Mouse (Mus musculus) C2C12 (cell line): ENCODE results near the gene Shisa9. TPM values are rescaled to one million over a fixed set of nuclear protein-coding genes. Genes with fewer than 3 reads are reported as not detected.

ENCODE experiments used
- H3K27me3 ChIP-seq: one replicate; pipeline ENCODE4 v1.6.1; 2011; ENCODE audit not compliant: control insufficient read depth, insufficient read depth, insufficient read length
- H3K36me3 ChIP-seq: one replicate; pipeline ENCODE4 v1.6.1; 2011; ENCODE audit not compliant: control insufficient read depth, insufficient read depth
- H3K4me3 ChIP-seq: one replicate; pipeline ENCODE4 v1.5.1; 2011; ENCODE audit warnings: mild to moderate bottlenecking, control low read depth; ENCODE audit not compliant: poor library complexity, insufficient read depth, severe bottlenecking
- H3K79me2 ChIP-seq: one replicate; pipeline ENCODE4 v1.6.1; 2011; ENCODE audit not compliant: control insufficient read depth, insufficient read depth
- H3K79me3 ChIP-seq: one replicate; pipeline ENCODE4 v1.6.1; 2011; ENCODE audit warnings: low read depth, control low read depth
- H3ac ChIP-seq: one replicate; pipeline ENCODE3; 2011; ENCODE audit warnings: low read depth; ENCODE audit not compliant: control insufficient read depth, insufficient read length
- CEBPB ChIP-seq: IDR thresholded peaks from one replicate; pipeline ENCODE4 v1.6.1; 2011; ENCODE audit warnings: low read depth, mild to moderate bottlenecking, control low read depth, moderate library complexity
- CTCF ChIP-seq: IDR thresholded peaks from one replicate; pipeline ENCODE4 v1.5.1; 2011; ENCODE audit not compliant: control insufficient read depth, insufficient read depth, insufficient read length
- FOSL1 ChIP-seq: IDR thresholded peaks from one replicate; pipeline ENCODE4 v1.8.0; 2011; ENCODE audit warnings: mild to moderate bottlenecking, low read length; ENCODE audit not compliant: poor library complexity, insufficient read depth, severe bottlenecking
- MAX ChIP-seq: IDR thresholded peaks from one replicate; pipeline ENCODE4 v1.6.1; 2011; ENCODE audit warnings: mild to moderate bottlenecking, control low read depth
- MYOD1 ChIP-seq: IDR thresholded peaks from one replicate; pipeline ENCODE4 v1.6.1; 2011; ENCODE audit warnings: low read depth; ENCODE audit not compliant: control insufficient read depth, insufficient read length
- MYOG ChIP-seq: IDR thresholded peaks from one replicate; pipeline ENCODE4 v1.6.1; 2011; ENCODE audit not compliant: control insufficient read depth, insufficient read length; ENCODE audit errors: extremely low read depth
- USF1 ChIP-seq: IDR thresholded peaks from one replicate; pipeline ENCODE4 v1.6.1; 2011; ENCODE audit warnings: low read depth, mild to moderate bottlenecking, control low read depth, moderate library complexity
- polyA plus RNA-seq: library from polyadenylated mRNA; unstranded; fragments of >200 nt; fragmentation: generic; extraction: Trizol; gene quantifications from one replicate; pipeline ENCODE4 v1.2.1, GENCODE M21; 2012; ENCODE audit warnings: missing spikeins

Shisa9 gene
- polyA plus RNA-seq, 1 experiment = not detected

DNA sequence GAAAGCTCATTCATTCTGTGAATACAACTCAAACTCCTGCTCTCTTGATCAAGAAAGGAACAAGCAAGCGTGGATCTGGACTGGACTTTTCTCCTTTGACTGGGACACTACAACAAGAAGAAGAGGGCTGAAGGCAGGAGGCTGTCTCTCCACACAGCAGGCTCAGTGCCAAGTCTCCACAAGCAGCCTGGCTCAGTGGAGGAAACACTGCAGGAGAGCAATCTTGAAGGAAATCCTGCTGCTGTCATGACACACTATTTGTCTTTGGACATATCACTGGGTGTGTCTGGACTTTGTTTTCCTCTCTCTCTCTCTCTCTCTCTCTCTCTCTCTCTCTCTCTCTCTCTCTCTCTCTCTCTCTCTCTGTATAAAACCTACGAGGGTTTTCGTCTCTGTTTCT, 249.4 kb downstream of the Shisa9 start:
- Histone ChIP-seq H3K4me3 (no peak overlapping the region), H3K36me3 (no peaks in the 10 kb centered on the region), H3K79me2 (no peaks in the 10 kb centered on the region), H3K79me3 (no peaks in the 10 kb centered on the region), H3ac (no peak overlapping the region), H3K27me3 (no peaks in the 10 kb centered on the region)
- TF ChIP-seq FOSL1 (no peak), CTCF (no peak)

DNA sequence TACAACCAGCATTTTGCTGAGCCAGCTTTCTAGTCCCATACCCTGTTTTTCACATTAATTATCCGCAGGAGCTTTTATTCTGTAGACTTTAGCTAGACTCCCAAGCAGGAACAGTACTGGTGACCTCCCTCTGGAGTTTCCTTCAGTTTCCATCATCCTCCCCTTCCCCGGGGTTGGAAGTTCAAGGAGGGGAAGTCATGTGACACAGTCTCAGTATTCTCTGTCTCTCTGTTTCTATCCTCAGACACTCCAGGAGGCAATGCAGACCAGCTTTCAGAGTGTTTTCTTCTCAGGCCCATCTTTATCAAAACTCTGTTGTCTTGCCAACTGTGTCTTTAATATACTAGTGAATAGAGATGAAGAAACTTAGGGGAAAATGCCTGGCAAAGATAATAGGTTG, 250.4 kb downstream of the Shisa9 start:
- no peaks in the 10 kb centered on the region for H3K79me3 ChIP-seq
- TF ChIP-seq MYOG = no peak
- TF ChIP-seq FOSL1 = no peak
- TF ChIP-seq MYOD1 = no peak
- no peak for TF ChIP-seq MAX
- TF ChIP-seq USF1 = no peak
- no peak for TF ChIP-seq CEBPB
- no peaks in the 10 kb centered on the region for H3K79me2 ChIP-seq
- H3K36me3 ChIP-seq = no peaks in the 10 kb centered on the region
- H3K27me3 ChIP-seq = no peaks in the 10 kb centered on the region
- H3ac ChIP-seq = no peak overlapping the region
- H3K4me3 ChIP-seq = no peak overlapping the region

DNA sequence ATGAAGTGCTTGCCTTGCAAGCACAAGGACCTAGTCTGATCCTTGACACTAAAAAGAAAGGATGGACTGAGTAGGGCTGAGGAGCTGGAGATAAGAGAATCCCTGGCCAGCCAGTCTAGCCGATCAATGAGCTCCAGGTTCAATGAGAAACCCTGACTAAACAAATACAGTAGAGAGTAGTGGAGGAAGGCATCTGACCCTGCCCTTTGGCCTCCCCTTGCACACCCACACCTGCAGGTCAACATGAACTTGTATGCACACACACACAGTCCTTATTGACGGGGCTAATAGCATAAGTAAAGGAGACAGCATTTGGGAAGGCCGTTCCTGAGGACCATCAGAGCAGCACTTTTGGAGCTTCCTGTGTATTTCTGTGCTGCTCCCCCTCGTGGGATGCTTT, 254.7 kb downstream of the Shisa9 start:
- H3K79me2 ChIP-seq = no peaks in the 10 kb centered on the region
- TF ChIP-seq USF1 = no peak
- no peak for TF ChIP-seq MAX
- TF ChIP-seq CTCF = no peak
- no peak for TF ChIP-seq MYOD1
- no peak for TF ChIP-seq FOSL1
- H3K36me3 ChIP-seq = no peaks in the 10 kb centered on the region
- H3ac ChIP-seq = no peak overlapping the region
- H3K27me3 ChIP-seq = no peaks in the 10 kb centered on the region
- no peak overlapping the region for H3K4me3 ChIP-seq
- H3K79me3 ChIP-seq = no peaks in the 10 kb centered on the region

DNA sequence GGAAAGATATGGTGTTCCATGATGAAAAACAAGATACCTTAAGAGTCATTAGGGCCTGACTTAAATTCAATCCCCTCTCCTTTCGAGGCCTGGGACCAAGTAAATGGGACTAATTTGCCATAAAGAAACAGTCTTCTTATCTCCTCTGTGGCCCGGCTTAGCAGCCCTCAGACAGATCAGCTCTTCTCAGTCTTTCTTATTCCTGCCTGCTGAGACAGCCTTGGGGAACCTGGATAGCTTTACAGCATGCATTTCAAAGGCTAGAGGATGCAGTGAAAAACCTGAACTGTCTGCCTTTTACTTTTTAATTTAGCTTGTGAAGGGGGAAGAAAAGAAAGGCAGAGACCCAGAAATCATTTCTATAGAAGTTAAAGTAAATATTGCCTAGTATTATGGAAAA, 275.4 kb downstream of the Shisa9 start:
- Histone ChIP-seq H3ac (no peak overlapping the region), H3K79me2 (no peaks in the 10 kb centered on the region), H3K4me3 (no peak overlapping the region), H3K27me3 (no peaks in the 10 kb centered on the region), H3K36me3 (no peaks in the 10 kb centered on the region), H3K79me3 (no peaks in the 10 kb centered on the region)
- TF ChIP-seq USF1 (no peak), MYOG (no peak), MYOD1 (no peak)

DNA sequence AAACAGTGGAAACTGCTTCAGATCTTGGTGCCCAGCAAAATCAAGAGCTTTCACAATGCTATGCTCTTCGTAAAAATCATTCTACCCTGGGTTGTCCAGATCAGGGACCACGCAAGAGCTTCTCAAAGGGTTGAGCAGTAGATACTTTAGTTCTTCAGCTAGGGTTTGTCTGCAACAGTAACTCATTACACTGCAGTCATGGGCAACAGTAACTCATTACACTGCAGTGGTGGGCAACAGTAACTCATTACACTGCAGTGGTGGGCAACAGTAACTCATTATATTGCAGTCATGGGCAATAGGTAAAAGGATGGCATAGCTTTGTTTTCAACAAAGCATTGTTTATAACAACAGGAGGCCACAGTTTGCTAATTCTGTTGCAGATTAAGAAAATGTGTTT, 281.9 kb downstream of the Shisa9 start:
- TF ChIP-seq FOSL1 (no peak), MAX (no peak), MYOG (no peak), CEBPB (no peak), USF1 (no peak), MYOD1 (no peak), CTCF (no peak)
- Histone ChIP-seq H3K79me3 (no peaks in the 10 kb centered on the region), H3K4me3 (no peak overlapping the region), H3K36me3 (no peaks in the 10 kb centered on the region), H3K79me2 (no peaks in the 10 kb centered on the region), H3K27me3 (no peaks in the 10 kb centered on the region), H3ac (no peak overlapping the region)

DNA sequence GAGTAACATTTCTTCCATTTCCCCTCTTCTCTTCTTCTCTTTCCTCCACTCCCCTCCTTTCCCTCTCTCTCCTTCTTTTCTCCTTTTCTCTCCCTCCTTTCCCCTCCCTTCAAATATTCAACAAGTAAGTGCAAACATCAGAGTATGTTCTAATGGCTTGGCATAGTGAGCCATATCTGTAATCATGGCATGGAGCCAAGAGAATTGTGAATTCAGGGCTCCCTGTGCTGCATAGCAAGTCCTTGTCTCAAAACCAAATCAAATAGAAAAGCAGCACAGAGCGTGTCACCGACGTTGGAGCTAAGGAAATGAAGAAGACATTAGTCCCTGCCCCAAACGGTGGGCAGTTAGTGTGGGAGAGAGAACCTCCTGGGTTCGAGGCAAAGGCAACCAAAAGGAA, 316.6 kb downstream of the Shisa9 start:
- no peaks in the 10 kb centered on the region for H3K36me3 ChIP-seq
- H3ac ChIP-seq = no peak overlapping the region
- TF ChIP-seq CTCF (no peak), MYOD1 (no peak), MAX (no peak)
- no peak overlapping the region for H3K4me3 ChIP-seq
- H3K27me3 ChIP-seq = no peaks in the 10 kb centered on the region
- no peaks in the 10 kb centered on the region for H3K79me3 ChIP-seq
- no peaks in the 10 kb centered on the region for H3K79me2 ChIP-seq

DNA sequence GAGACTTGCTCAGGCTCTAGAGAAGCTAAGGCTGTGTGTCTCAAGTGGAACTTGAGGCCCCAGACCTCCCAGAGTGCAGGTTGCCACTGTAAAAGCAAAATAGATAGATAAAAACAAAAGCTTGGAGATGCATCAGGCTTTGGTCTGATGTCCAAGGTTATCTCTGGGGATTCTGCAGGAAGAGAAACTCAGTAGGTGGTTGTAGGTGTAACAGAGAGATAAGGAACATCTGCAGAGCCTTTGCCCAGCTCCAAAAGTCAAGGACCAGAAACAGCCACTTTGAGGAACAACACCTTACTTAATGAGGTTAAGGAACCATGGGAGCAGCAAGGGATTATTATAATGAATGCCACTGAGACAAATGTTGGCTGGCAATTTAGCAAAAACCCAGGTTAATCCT, 319.5 kb downstream of the Shisa9 start:
- Histone ChIP-seq H3K79me2 (no peaks in the 10 kb centered on the region), H3K79me3 (no peaks in the 10 kb centered on the region), H3K4me3 (no peak overlapping the region), H3ac (no peak overlapping the region), H3K36me3 (no peaks in the 10 kb centered on the region), H3K27me3 (no peaks in the 10 kb centered on the region)
- no peak for TF ChIP-seq FOSL1
- TF ChIP-seq MYOG = no peak
- no peak for TF ChIP-seq MYOD1
- no peak for TF ChIP-seq CTCF
- no peak for TF ChIP-seq CEBPB
- no peak for TF ChIP-seq USF1
- no peak for TF ChIP-seq MAX
